Mouse (Mus musculus) CD8-positive naive resting alpha-beta T cell, adult 2 months (primary cell): ENCODE measurements around the gene Acot12.
"Not testable (repeated sequence)": the region's sequence is repeated elsewhere in the genome, so short reads cannot be mapped to it uniquely, and the experiment has no call there.

Experiments used
- DNase-seq, 2 experiments: peaks; one replicate each; pipeline ENCODE4 v3.0.0; 2022; ENCODE audit warnings: low read depth in 2 of 2, low spot score in 2 of 2

Gene Acot12

DNA sequence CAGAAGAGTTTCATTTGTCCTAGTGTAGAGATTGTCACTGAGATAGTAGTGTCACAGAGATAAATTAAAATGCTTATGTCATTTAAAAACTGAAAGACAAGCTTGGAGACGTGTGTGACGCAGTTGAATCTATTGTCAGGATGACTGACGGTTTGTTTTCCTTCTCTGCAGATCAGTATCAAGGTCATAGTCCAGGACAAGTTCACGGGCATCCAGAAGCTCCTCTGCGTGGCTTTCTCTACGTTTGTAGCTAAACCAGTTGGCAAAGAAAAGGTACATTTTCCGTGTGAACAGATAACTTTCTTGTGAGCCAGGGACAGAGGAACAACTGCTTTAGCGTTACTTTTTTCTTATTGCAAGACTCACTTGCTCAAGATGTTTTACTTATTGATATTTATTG lies 18.5 kb downstream of the Acot12 start:
- DNase-seq = no peak

GRCm38 (mm10) chr13:91760302-91761050 lies 19.2 kb downstream of the Acot12 start:
- DNase-seq = no peak

DNA sequence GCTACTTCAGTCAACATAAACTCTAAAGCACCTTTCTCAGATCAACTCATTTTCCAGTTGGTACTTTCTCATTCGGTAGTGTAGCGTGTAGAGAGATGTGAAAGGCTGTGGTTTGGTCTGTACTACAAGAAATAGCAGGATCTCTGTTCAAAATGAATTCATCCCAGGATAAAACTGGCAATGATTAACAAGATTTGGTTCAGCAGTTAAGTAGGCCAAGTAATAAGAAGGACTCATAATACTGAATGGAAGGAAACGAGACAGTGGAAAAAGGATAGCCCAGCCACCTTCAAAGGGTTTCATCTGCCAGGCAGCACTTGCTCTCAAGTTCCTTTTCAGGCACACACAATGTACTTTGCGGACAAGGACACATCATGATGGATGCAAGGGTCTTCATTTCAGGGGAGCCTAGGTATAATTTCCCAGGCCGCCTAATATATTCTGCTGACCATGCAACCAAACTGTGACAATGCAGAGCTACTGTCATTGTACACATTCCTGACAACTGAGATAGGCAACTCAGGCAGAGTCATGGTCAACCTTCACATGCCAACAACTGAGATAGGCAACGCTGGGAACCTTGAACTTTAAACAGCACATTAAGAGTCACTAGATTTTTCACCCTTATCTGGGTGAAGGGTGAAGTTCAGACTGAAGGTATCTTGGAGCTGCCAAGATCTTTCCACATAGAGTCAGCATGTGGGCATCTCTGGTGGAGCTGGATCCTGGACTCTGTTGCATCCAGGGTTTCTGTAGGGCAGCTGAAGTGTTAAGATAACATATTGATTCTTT lies 20.5 kb downstream of the Acot12 start:
- no peak for DNase-seq

- not testable (repeated sequence) for DNase-seq
Observed at GRCm38 (mm10) chr13:91763654-91764053, 22.3 kb downstream of the Acot12 start.

DNA sequence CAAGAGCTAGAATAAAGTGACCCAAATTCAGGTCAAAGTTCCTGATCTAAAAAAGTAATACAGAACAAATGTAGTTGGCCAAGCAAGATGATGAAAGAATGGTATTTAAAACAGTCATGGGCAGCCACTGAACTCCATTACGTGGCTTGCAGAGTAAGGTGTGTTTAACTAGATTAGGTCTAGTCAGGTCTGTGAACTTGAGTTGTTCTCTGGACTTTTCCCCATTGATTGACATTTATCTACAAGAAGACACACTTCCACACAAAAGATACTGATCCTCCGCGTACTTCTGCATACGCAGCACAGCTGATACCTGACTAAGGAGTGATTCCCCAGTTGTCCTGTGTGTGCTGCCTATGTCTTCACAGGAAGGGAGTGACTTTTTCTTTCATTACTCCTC lies 24.3 kb downstream of the Acot12 start:
- no peak for DNase-seq

DNA sequence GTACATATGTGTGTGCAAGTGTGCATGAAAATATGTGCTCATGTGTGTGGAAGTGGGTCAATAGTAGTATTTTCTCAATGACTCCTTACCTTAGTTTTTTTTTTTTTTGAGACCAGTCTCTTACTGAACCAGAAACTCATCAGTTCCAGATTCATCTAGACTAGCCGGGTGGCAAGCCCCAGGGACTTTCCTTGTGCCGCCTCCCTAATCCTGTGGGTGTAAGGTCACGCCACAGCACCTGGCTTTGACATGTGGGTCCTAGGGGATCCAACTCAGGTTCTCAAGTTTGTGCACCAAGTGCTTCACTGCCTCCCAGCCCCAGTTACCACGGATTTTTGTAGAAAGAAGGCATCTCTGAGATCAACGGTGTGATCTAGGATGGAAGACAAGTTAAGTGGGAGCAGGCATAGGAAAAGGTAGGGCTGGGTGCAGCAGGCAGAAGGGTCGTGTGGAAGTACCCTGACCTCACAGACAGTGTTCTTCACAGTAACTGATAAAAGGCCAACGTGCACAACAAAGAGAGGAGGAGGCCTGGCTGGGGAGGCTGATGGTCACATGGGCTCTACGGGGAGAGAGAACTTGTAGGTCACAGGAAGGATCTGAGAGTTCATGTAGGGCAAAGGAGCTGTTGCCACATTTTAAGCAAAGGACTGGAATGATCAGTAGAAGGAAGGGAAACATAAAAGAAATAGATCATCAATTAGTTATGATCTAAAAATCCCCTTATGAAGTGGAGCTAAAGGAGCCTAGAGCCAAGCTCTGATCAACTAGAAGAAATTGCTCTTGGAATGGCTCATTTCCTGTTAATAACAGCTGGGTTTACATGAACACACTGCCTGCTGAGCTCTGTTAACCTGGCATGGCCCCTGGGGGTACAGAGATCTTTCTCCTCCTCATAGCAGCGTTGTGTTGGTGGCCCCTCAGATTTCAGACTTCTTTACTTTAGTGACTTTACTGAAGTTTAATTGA lies 27.7 kb downstream of the Acot12 start:
- no peak for DNase-seq

DNA sequence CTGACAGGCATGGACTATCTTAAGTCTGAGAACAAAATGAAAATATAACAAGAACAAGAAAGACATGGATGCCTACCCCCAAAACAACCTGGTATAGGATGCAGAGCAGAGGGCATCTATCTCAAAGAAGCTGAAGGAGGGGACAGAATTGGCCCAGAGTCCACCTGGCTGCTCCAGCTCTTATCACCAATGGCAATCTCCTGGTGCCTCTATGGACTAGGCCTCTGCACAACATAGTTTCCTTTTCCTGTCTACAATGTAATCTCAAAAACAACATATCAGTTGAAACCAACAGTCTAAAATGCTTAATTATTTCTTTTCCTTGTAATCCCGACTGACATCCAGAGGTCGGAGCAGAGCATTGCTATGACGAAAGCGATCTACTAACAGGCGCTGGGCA lies 36.8 kb downstream of the Acot12 start:
- DNase-seq = no peak

GRCm38 (mm10) chr13:91779892-91780291 lies 38.6 kb downstream of the Acot12 start:
- no peak for DNase-seq

GRCm38 (mm10) chr13:91792035-91792434 lies 50.7 kb downstream of the Acot12 start:
- DNase-seq = no peak

DNA sequence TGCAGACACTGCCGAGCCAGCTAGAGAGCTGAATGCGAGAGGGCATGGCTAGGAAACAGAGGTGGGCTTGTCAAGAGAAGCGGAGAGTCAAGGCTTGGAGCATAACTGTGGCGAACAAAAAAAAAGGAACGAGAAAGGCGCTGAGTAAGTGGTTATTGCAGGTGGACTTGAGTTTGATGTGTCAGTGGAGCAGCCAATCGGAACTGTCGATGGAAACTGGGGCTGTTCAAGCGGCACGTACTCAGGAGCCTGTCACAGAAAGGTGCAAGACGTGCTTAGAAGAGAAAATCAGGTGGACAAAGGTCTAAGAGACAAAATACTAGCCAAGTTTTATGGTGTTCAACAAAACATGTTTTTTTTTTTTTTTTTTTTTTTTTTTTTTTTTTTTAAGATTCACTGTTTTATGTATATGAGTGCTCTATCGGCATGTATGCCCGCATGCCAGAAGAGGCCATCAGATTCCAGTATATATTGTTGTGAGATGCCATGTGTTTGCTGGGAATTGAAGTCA lies 53.7 kb downstream of the Acot12 start:
- DNase-seq = no peak

DNA sequence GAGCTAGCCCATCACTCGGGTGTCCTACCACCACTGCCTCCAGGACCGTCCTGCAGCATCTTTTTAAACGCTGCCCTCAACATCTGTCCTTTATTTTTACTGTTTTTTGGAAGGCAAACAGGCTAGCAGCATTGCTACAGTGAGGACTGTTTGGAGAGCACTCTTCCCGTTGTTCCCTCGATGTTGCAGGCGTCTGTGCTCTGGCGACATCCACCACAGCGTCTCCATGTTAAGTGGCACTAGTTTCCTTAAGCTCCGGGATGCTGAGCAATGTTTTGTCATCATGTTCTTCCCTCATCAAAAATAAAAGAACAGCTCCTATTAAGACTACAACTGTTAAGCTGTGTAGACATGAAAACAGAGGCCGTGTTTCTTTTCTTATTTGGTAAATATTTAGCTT lies 54.3 kb downstream of the Acot12 start:
- DNase-seq = no peak

DNA sequence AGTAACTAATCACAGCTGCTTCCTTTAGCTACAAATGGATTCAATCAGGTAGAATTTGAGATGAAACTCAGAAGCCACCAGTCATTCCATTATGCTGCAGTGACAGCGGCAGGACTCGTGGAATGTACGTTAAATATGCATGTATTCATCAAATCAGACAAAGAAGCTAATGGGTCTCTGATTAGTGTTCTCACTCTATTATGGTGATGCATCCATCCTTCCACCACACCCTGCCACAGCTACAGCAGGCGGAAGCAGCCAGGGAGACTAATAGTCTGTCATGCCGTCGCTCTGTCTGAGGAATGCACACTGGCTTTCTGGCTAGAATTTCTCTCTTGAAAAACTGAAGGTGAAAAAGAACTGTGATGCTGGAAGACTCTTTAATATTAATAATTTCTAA lies 54.7 kb downstream of the Acot12 start:
- DNase-seq = no peak

GRCm38 (mm10) chr13:91796916-91797315 lies 55.6 kb downstream of the Acot12 start:
- DNase-seq = no peak

DNA sequence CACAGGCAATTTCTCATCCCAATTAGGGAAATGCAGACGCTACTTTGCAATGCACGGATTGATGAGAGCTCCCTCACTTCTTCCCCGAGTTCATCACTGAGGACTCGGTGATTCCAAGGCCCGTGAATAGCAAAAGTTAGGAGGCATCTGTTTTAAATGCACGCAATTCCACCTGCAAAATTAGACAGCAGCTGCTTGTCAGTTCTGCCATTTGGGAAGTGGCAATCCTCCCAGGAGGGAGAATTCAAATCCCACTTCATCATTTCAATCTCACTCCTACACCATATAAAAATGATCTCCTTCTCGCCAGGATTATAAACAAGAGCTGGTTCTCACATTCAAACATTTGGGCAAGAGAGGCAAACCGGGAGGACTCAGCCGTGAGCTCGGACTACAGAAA lies 56.1 kb downstream of the Acot12 start:
- no peak for DNase-seq

DNA sequence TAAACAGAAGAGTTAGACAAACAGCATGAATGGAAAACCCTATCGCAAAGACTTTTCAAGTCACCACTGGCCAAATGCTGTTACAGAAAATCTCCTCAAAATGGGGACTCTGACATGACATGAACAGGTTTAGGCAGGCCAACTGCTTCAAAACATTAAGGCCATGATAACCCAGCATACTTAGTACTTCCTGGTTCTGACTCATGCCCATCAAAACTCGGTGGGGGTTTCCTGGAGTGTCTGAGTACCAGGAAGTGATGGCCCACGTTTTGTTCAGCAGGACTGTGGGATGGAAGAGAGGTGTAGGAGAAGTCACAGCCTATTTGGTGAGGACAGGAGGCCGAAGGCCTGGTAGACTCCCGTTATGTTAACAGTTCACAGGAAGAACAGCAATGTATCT lies 60.4 kb downstream of the Acot12 start:
- DNase-seq = no peak

DNA sequence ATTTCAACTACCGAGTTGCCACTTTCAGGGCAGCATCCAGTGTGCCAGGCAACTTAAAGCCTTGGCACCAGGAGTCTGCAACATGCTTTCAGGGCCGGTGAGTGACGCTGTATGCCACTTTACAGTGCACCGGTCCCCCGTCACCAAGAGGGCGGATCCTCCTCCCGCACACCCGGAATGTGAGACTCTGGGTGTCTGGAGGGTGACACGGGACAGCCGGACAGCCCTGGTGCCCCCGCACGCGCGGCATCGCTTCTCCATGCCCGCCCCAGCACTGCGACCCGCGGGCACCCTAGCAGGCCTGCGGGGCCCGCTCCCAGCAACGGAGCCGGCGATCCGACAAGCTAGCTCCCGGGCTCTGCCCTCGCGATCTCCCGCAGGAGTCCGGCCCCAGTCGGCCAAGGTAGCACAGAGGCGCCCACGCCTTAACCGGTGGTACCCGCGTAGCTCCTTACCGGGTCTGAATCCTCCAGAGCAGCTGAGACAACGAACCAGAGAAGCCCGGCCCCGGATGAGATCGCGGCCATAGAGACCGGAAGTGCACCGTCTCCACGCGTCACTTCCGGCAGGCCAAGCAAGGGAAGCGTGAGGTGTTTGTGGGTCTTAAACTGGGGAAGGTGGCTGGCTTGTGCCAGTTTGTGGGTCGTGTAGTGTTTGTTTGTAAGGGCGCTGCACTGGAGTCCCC lies 66.0 kb downstream of the Acot12 start, which contains the start of gene Zcchc9:
Gene Zcchc9 (minus strand): TSS at position 551 of the 685 bp plus-strand sequence.
- peak; percentile 79 to 81 for DNase-seq

- no peak for DNase-seq
Observed at GRCm38 (mm10) chr13:91807874-91808575, 66.7 kb downstream of the Acot12 start.

DNA sequence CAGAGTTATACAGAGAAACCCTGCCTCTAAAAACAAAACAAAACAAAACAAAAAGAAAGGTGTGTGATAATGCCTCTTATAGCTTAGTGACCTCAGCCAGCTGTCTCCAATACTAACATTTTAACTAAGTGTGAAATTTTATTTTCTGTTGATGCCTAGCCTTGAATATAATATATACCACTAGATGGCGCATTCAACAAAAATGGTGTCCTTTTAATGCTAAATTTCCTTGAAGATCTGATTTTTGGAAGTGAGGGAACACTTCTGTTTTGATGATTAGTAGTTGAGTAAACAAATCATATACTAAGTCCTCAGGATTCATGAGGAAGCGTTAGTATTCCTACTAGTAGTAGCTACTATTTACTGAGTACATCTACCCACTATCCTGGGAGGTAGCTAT lies 68.2 kb downstream of the Acot12 start:
- peak in 1 of 2 experiments; percentile 24 for DNase-seq

DNA sequence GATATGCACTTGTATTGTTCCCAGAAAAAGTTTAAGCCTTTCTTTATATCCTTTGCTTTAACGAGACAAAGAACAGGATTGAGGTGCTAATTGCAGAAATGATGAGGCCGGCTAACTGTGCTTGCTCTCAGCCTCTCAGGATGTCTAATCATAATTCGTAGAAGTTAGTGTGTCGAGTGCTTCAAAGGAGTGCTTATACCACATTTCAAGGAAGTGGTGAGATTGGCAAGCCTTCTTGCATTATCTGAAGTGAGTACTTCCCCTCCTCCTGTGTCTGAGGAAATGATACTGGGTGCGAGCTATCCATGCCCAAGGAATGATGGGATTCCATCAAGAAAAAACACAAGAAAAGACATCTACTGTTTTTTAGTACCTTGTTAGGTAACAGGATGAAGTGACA lies 73.4 kb downstream of the Acot12 start:
- DNase-seq = peak; percentile 19 to 39

DNA sequence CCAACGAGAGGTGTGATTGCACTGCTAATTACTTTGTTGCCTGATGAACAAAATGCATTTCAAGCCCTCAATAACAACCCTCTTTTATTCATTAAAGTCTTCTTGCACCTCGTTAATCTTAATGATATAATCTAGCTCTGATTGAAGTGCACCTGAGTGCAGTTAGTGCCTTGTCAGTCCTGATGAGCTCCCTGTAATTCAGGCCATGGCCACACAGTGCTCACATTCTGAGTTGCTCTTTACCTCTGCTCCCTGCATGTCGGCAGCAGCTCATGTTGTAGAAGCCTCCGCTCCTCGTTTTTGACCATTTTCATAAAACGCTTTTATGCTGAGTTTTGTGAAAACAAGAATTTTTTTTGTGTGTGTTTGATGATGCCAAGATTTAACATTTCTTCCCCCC lies 82.4 kb downstream of the Acot12 start:
- no peak for DNase-seq
